Mouse (Mus musculus): ENCODE measurements around the gene Cct6b.
"Not testable (repeated sequence)": the region's sequence is repeated elsewhere in the genome, so short reads cannot be mapped to it uniquely, and the experiment has no call there.

The Cct6b gene

GRCm38 (mm10) chr11:82699865-82700410, 64.2 kb downstream of the Cct6b start:
- no peak for DNase-seq (ENCODE audit: low spot score)

DNA sequence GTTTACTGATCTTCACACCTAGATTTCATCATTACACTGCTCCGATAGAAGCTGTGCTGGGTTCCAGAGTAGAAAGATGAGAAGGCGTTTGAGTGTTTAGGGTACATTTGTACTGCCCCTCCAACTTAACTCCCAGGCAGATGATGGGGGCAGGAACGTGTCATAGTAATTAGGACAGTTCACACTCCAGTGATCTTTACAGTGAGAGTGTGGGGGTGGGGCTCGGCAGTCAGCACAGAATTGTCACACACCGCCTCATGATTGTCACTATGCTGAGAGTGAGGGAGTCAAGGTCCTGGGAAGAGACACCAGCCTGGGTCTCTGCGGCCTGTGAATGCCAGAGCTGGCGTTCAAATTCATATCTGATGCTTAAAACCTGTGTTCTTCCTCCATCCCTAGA, 68.2 kb downstream of the Cct6b start:
- no peak for DNase-seq (ENCODE audit: low spot score)

DNA sequence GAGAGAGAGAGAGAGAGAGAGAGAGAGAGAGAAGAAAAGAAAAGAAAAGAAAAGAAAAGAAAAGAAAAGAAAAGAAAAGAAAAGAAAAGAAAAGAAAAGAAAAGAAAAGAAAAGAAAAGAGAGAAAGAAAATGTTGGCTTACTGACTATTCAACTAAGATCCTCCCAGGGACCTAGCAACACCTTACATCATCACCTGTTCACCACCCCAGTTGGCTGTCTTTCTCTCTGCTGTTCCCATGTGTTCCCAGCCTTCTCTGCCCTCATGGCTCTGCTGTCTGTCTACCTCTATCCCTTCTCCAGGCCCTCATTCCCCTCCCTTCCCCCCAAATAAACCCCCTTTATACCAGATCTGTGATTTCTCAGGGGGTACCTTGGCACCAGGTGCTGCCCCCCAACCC, 69.2 kb downstream of the Cct6b start:
- DNase-seq (ENCODE audit: low spot score) = not testable (repeated sequence)

GRCm38 (mm10) chr11:82692668-82693067, 71.5 kb downstream of the Cct6b start:
- no peak for DNase-seq (ENCODE audit: low spot score)

- DNase-seq (ENCODE audit: low spot score) = no peak
Measured at GRCm38 (mm10) chr11:82690476-82690875, 73.6 kb downstream of the Cct6b start.

GRCm38 (mm10) chr11:82687668-82688067, 76.5 kb downstream of the Cct6b start:
- DNase-seq (ENCODE audit: low spot score) = no peak

DNA sequence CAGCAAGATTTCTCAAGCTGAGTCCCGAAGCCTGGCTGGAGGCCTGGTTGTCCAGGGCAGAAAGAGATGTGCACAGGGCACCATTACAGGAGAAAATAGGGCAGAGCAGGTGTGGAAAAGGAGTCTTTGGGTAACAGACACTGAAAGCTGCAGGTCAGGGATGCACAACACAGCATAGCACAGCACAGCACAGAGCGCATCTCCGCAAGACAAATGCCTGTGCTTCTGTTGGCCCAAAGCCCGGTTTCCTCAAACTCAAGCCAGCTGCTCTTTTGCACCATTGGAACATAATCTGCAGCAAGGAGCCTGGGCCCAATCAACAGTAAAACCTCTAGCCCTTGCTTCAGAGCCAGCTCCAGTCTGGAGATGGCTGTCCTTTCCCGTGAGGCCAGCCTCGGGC, 79.4 kb downstream of the Cct6b start:
- DNase-seq (ENCODE audit: low spot score) = no peak

DNA sequence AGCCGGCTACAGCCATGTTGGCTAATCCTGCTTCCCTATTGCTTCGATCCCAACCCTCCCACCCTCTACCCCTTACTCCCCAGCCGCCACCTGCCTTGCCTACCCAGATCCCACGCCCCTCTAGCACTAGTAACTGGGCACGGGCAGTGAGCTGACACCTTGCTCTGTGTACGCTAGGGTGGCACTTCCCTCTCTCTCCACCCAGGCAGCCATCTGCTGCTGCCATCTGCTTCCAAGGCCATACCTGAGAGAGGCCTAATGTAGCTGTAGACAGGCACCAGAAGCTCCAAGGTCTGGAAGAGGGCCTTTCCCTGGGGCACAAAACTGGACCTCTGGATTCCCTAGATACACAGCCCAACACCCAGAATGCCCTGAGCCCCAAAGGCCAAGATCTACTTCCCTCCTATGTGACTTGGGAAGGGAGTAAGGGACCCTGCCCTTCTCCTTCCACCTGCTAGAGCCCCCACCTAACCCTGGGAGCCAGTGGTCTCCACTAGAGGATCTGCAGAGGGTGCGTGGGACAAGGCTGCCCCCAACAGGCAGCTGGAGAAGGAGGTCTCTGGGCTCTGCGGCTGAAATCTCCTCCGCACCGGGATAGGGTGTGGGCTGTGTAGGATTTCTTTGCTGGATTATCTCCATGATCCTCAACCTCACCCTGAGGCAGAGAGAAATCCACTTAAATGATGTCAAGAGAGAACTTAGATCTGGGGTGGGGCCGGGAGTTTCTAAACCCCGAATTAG, 80.2 kb downstream of the Cct6b start:
- DNase-seq (ENCODE audit: low spot score) = no peak

GRCm38 (mm10) chr11:82678561-82678960, 85.6 kb downstream of the Cct6b start:
- DNase-seq (ENCODE audit: low spot score) = no peak
